Mouse (Mus musculus): ENCODE measurements around the gene Bfar. TPM values are rescaled to one million over a fixed set of nuclear protein-coding genes. Genes with fewer than 3 reads are reported as not detected.
A peak's percentile ranks its signal among the peaks of the same experiment; 100 is the strongest.
"Not testable (repeated sequence)": the region's sequence is repeated elsewhere in the genome, so short reads cannot be mapped to it uniquely, and the experiment has no call there.

The Bfar gene
- polyA plus RNA-seq, 1 experiment from 2014 or later = 41.9 TPM

DNA sequence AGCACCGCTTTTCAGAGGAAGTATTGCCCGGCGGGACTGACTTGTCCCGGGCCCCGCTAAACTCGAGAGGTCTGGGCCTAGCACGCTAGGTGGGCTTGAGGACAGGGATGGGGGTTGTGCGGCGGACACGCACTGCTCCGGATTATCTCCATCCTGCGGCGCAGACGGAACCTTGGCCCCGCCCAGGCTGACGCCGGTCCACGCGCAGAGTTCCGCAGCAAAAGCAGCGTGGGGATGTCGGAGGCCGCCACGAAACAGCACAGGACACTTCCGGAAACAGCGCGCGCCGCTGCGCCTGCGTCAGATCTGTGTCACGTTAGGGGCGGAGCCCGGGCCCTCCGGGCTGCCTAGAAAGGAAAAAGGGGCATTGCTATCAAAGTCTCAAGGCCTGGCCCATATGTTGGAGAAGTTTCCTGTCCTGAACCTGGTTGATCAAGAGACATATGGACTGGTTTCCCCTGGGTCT is 3.7 kb upstream of the Bfar start, which contains the start of gene Parn:
Parn (minus strand) TSS at position 293 of the 466 bp plus-strand sequence.
- Histone ChIP-seq H3K9ac (ENCODE audit: low read length) (peak within 1 kb of the TSS; percentile 86), H3K4me1 (ENCODE audit: control insufficient read depth, insufficient read depth, low read length) (peaks cover 14% of the 10 kb centered on the region; the same call in 1 of the 2 replicates), H3K4me2 (ENCODE audit: low read depth, low read length) (peak within 1 kb of the TSS; percentile 69), H3K27me3 (ENCODE audit: control insufficient read depth, insufficient read depth, low read length) (no peaks in the 10 kb centered on the region), H3K36me3 (ENCODE audit: control insufficient read depth, insufficient read depth, low read length) (no peaks in the 10 kb centered on the region), H3K4me3 (replicated peaks; ENCODE audit: low read length) (peak within 1 kb of the TSS; percentile 84), H3K9me3 (replicated peaks; ENCODE audit: control insufficient read depth, low read length) (no peaks in the 10 kb centered on the region), H3K27ac (ENCODE audit: low read length) (peak within 1 kb of the TSS; percentile 72)
- peak; percentile 89 for ATAC-seq (ENCODE audit: insufficient read depth, low FRiP score)
- WGBS = under 1% methylated on average over 35 of the region's 35 CpGs

DNA sequence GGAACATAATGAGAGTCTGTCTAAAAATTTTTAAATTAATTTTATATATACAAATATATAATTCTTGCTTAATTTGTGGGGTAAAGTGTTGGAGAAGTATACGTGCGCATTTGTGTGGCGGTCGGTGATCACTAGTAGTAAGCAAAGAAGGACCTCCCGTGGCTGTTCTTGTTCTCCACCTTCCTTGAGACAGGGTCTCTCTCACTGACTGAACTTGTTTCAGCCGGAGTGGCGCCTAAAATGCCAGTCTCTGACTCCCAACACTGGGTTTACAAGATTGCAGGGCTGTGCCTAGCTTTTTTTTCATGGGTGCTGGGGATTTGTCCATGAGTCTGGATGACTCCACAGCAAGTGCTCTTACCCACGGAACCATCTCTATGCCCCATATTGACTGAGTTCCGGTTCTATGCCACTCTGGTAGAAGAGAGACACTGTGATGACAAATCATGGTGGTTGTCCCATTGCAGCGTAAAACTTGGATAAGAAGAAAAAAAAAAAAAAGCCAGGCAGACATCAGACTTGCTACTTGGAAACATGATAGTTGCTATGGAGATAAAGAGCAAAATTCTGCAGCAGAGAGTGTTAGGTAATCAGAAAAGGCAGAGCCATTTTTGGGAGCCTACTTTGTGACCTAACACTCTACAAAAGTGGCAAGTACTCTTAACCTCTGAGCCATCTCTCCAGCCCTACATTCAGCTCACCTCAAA is 3.1 kb upstream of the Bfar start:
- Histone ChIP-seq H3K27ac (ENCODE audit: low read length) (peak overlapping the region; percentile 72), H3K36me3 (ENCODE audit: control insufficient read depth, insufficient read depth, low read length) (no peaks in the 10 kb centered on the region), H3K9me3 (replicated peaks; ENCODE audit: control insufficient read depth, low read length) (no peaks in the 10 kb centered on the region), H3K4me2 (ENCODE audit: low read depth, low read length) (peak overlapping the region; percentile 69), H3K9ac (ENCODE audit: low read length) (peak overlapping the region; percentile 86), H3K4me3 (replicated peaks; ENCODE audit: low read length) (peak overlapping the region; percentile 84), H3K4me1 (ENCODE audit: control insufficient read depth, insufficient read depth, low read length) (peaks cover 18% of the 10 kb centered on the region; the same call in 1 of the 2 replicates), H3K27me3 (ENCODE audit: control insufficient read depth, insufficient read depth, low read length) (no peaks in the 10 kb centered on the region)
- whole genome bisulfite sequencing = 73% methylated on average over 10 of the region's 10 CpGs
- no peak for ATAC-seq (ENCODE audit: insufficient read depth, low FRiP score)

DNA sequence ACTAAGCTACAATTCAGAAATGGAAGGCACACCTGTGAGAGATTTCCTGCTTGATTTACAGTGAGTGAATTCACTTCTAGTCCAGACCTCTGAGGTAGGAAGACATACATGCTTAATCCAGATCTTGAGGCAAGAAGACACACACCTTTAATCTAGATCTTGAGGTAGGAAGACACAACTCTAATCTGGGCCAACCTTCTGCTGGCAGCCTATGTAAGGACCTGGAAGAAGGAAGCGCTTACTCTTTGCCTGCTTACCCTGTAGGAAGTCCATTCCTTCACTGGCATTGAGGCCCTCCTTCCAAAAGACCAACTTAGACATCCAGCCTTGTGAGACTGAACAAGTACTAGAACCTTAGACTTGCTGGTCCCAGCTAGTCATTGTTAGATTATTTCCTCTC is 2.4 kb upstream of the Bfar start:
- Histone ChIP-seq H3K27ac (ENCODE audit: low read length) (no peak overlapping the region), H3K9me3 (replicated peaks; ENCODE audit: control insufficient read depth, low read length) (no peaks in the 10 kb centered on the region), H3K4me2 (ENCODE audit: low read depth, low read length) (no peak overlapping the region), H3K36me3 (ENCODE audit: control insufficient read depth, insufficient read depth, low read length) (no peaks in the 10 kb centered on the region), H3K9ac (ENCODE audit: low read length) (no peak overlapping the region), H3K27me3 (ENCODE audit: control insufficient read depth, insufficient read depth, low read length) (no peaks in the 10 kb centered on the region), H3K4me1 (ENCODE audit: control insufficient read depth, insufficient read depth, low read length) (peaks cover 18% of the 10 kb centered on the region; the same call in 1 of the 2 replicates), H3K4me3 (replicated peaks; ENCODE audit: low read length) (no peak overlapping the region)
- ATAC-seq (ENCODE audit: insufficient read depth, low FRiP score) = no peak
- 84% methylated on average over 1 of the region's 1 CpGs for WGBS

- WGBS = 73% methylated on average over 5 of the region's 5 CpGs
- not testable (repeated sequence) for H3K36me3 ChIP-seq (ENCODE audit: control insufficient read depth, insufficient read depth, low read length); H3K9me3 ChIP-seq (replicated peaks; ENCODE audit: control insufficient read depth, low read length); H3K27ac ChIP-seq (ENCODE audit: low read length); H3K27me3 ChIP-seq (ENCODE audit: control insufficient read depth, insufficient read depth, low read length); ATAC-seq (ENCODE audit: insufficient read depth, low FRiP score); H3K9ac ChIP-seq (ENCODE audit: low read length)
- H3K4me1 ChIP-seq (ENCODE audit: control insufficient read depth, insufficient read depth, low read length) = peaks cover 18% of the 10 kb centered on the region; the same call in 1 of the 2 replicates
- H3K4me3 ChIP-seq (replicated peaks; ENCODE audit: low read length) = peak overlapping the region; percentile 94; the same call in 1 of the 2 replicates
- peak overlapping the region; percentile 71 for H3K4me2 ChIP-seq (ENCODE audit: low read depth, low read length)
These were observed 762 bp upstream of the Bfar start for GRCm38 (mm10) chr16:13670896-13671295.

GRCm38 (mm10) chr16:13672386-13672898 is 784 bp downstream of the Bfar start:
- no peaks in the 10 kb centered on the region for H3K27me3 ChIP-seq (ENCODE audit: control insufficient read depth, insufficient read depth, low read length)
- peaks cover 4% of the 10 kb centered on the region; the same call in 1 of the 2 replicates for H3K36me3 ChIP-seq (ENCODE audit: control insufficient read depth, insufficient read depth, low read length)
- peak overlapping the region; percentile 79 for H3K27ac ChIP-seq (ENCODE audit: low read length)
- under 1% methylated on average over 20 of the region's 20 CpGs for WGBS
- H3K4me2 ChIP-seq (ENCODE audit: low read depth, low read length) = peak overlapping the region; percentile 67
- H3K9ac ChIP-seq (ENCODE audit: low read length) = peak overlapping the region; percentile 93
- no peaks in the 10 kb centered on the region for H3K9me3 ChIP-seq (replicated peaks; ENCODE audit: control insufficient read depth, low read length)
- peaks cover 13% of the 10 kb centered on the region; the same call in 1 of the 2 replicates for H3K4me1 ChIP-seq (ENCODE audit: control insufficient read depth, insufficient read depth, low read length)
- peak overlapping the region; percentile 94 for H3K4me3 ChIP-seq (replicated peaks; ENCODE audit: low read length)
- ATAC-seq (ENCODE audit: insufficient read depth, low FRiP score) = peak; percentile 61

DNA sequence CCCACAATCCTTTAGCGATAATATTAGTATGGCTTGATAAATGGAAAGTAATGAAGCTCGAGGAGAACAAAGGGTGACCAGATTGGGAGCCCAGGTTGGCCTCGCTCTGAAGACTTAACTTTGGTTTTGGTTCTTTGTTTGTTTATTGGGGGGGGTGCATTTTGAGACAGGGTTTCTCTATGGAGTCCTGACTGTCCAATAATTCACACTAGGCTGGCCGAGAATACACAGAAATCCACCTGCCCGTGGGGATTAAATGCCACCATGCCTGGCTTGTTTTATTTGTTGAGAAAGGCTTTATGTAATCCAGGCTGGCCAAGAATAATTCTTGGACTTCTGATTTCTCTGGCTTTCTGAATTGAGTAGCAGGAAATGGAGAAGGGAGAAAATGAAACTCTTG is 1.5 kb downstream of the Bfar start:
- peaks cover 4% of the 10 kb centered on the region; the same call in 1 of the 2 replicates for H3K36me3 ChIP-seq (ENCODE audit: control insufficient read depth, insufficient read depth, low read length)
- peak overlapping the region; percentile 67 for H3K4me2 ChIP-seq (ENCODE audit: low read depth, low read length)
- 71% methylated on average over 5 of the region's 5 CpGs for WGBS
- H3K27me3 ChIP-seq (ENCODE audit: control insufficient read depth, insufficient read depth, low read length) = no peaks in the 10 kb centered on the region
- no peak for ATAC-seq (ENCODE audit: insufficient read depth, low FRiP score)
- peaks cover 12% of the 10 kb centered on the region; the same call in 1 of the 2 replicates for H3K4me1 ChIP-seq (ENCODE audit: control insufficient read depth, insufficient read depth, low read length)
- H3K9ac ChIP-seq (ENCODE audit: low read length) = no peak overlapping the region
- no peak overlapping the region for H3K27ac ChIP-seq (ENCODE audit: low read length)
- H3K9me3 ChIP-seq (replicated peaks; ENCODE audit: control insufficient read depth, low read length) = no peaks in the 10 kb centered on the region
- H3K4me3 ChIP-seq (replicated peaks; ENCODE audit: low read length) = peak overlapping the region; percentile 94

DNA sequence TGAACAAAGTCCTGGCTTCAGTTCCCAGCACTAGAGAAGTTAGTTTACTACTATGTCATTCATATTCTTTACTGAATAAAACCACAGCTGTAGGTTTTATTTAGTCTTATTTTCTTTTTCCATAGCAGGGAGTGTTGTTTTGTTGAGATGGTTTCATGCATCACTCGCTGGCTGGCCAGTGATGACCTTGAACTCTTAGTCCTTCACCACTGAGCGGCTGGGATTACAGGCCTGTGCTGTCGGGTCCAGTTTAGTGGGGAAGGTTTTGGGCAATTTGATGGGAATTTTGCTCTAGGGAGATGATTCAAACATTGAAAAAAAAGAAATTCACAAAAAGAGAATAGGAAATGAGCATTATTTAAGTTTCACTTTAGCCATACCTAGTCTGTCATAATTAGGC is 2.9 kb downstream of the Bfar start:
- Histone ChIP-seq H3K36me3 (ENCODE audit: control insufficient read depth, insufficient read depth, low read length) (peaks cover 4% of the 10 kb centered on the region), H3K4me2 (ENCODE audit: low read depth, low read length) (no peak overlapping the region), H3K4me3 (replicated peaks; ENCODE audit: low read length) (no peak overlapping the region), H3K9me3 (replicated peaks; ENCODE audit: control insufficient read depth, low read length) (no peaks in the 10 kb centered on the region), H3K4me1 (ENCODE audit: control insufficient read depth, insufficient read depth, low read length) (peaks cover 8% of the 10 kb centered on the region; the same call in 1 of the 2 replicates), H3K9ac (ENCODE audit: low read length) (no peak overlapping the region), H3K27ac (ENCODE audit: low read length) (no peak overlapping the region), H3K27me3 (ENCODE audit: control insufficient read depth, insufficient read depth, low read length) (no peaks in the 10 kb centered on the region)
- WGBS = 90% methylated on average over 3 of the region's 3 CpGs
- no peak for ATAC-seq (ENCODE audit: insufficient read depth, low FRiP score)

DNA sequence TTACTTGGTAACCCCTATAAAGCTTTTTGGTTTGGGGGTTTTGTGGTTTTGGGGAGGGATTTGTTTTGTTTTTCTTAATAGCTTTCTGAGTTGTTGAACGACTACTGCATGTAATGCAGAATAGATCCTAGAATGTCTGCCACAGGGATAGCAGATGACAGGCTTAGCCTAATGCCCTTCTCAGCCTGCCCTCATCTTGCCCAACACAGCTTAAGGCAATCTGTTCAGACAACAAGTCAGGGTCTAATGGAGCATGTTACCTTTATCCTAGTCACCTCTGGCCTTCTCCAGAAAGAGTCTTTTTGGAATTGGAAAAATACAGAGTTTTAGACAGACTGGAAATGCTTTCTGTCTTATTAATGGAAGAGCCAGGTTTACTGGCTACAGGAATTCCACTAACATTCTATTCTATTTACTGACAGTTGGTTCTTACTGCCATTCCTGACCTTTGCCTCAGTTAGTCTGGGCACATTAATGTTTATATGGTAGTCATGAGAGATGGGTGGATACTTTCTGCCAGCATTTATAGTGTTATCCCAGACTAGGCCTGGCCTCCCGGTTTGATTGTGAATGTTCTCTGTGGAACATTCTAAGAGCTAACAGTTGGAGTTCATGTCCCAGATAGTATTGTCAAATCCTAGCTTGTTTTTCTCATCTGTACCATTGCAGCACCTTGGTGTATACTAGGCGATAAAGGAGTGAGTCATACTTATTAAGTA is 7.1 kb downstream of the Bfar start:
- Histone ChIP-seq H3K4me2 (ENCODE audit: low read depth, low read length) (no peak overlapping the region), H3K4me1 (ENCODE audit: control insufficient read depth, insufficient read depth, low read length) (no peaks in the 10 kb centered on the region), H3K9ac (ENCODE audit: low read length) (no peak overlapping the region), H3K9me3 (replicated peaks; ENCODE audit: control insufficient read depth, low read length) (no peaks in the 10 kb centered on the region), H3K27ac (ENCODE audit: low read length) (no peak overlapping the region), H3K4me3 (replicated peaks; ENCODE audit: low read length) (no peak overlapping the region), H3K27me3 (ENCODE audit: control insufficient read depth, insufficient read depth, low read length) (no peaks in the 10 kb centered on the region), H3K36me3 (ENCODE audit: control insufficient read depth, insufficient read depth, low read length) (peaks cover 4% of the 10 kb centered on the region)
- no peak for ATAC-seq (ENCODE audit: insufficient read depth, low FRiP score)
- WGBS = 85% methylated on average over 3 of the region's 3 CpGs

- Histone ChIP-seq H3K27ac (ENCODE audit: low read length) (no peak overlapping the region), H3K9me3 (replicated peaks; ENCODE audit: control insufficient read depth, low read length) (no peaks in the 10 kb centered on the region), H3K36me3 (ENCODE audit: control insufficient read depth, insufficient read depth, low read length) (peaks cover 19% of the 10 kb centered on the region; the same call in 1 of the 2 replicates), H3K27me3 (ENCODE audit: control insufficient read depth, insufficient read depth, low read length) (no peaks in the 10 kb centered on the region), H3K4me2 (ENCODE audit: low read depth, low read length) (no peak overlapping the region), H3K4me1 (ENCODE audit: control insufficient read depth, insufficient read depth, low read length) (no peaks in the 10 kb centered on the region), H3K4me3 (replicated peaks; ENCODE audit: low read length) (no peak overlapping the region), H3K9ac (ENCODE audit: low read length) (no peak overlapping the region)
- WGBS = 92% methylated on average over 7 of the region's 7 CpGs
- no peak for ATAC-seq (ENCODE audit: insufficient read depth, low FRiP score)
These were observed 27.3 kb downstream of the Bfar start for GRCm38 (mm10) chr16:13698998-13699397.
